Mouse (Mus musculus) myocyte (in vitro differentiated cells): Measurements from ENCODE around the gene Nelfa.

Source experiments
- CEBPB ChIP-seq: IDR thresholded peaks from 2 replicates; pipeline ENCODE4 v1.6.1; 2011; ENCODE audit warnings: mild to moderate bottlenecking, moderate library complexity; ENCODE audit not compliant: poor library complexity, insufficient read depth, severe bottlenecking
- E2F4 ChIP-seq: IDR thresholded peaks from one replicate; pipeline ENCODE4 v1.6.1; 2011; ENCODE audit warnings: mild to moderate bottlenecking, control low read depth, moderate library complexity; ENCODE audit not compliant: insufficient read depth
- MAX ChIP-seq: IDR thresholded peaks from one replicate; pipeline ENCODE4 v1.6.1; 2011; ENCODE audit warnings: low read depth, mild to moderate bottlenecking, control low read depth
- MYOD1 ChIP-seq, 3 experiments: IDR thresholded peaks; one replicate each; pipeline ENCODE4 v1.6.1; 2011; ENCODE audit warnings: control low read depth in 2 of 3, low read depth in 2 of 3, mild to moderate bottlenecking in 2 of 3, moderate library complexity in 1 of 3; ENCODE audit not compliant: insufficient read length in 2 of 3, control insufficient read depth in 1 of 3
- MYOG ChIP-seq, 3 experiments: IDR thresholded peaks; one replicate each; pipeline ENCODE4 v1.6.1; 2011; ENCODE audit warnings: control low read depth in 2 of 3, low read depth in 2 of 3, mild to moderate bottlenecking in 2 of 3; ENCODE audit not compliant: insufficient read length in 2 of 3, control insufficient read depth in 1 of 3, insufficient read depth in 1 of 3
- POLR2A ChIP-seq: IDR thresholded peaks from one replicate; pipeline ENCODE4 v1.6.1; 2011; ENCODE audit warnings: low read depth, mild to moderate bottlenecking, control low read depth, moderate library complexity; ENCODE audit not compliant: insufficient read length
- POLR2AphosphoS2 ChIP-seq: IDR thresholded peaks from one replicate; pipeline ENCODE4 v1.6.1; 2011; ENCODE audit warnings: low read depth, control low read depth; ENCODE audit not compliant: insufficient read length
- REST ChIP-seq: IDR thresholded peaks from one replicate; pipeline ENCODE4 v1.6.1; 2011; ENCODE audit warnings: mild to moderate bottlenecking, control low read depth, moderate library complexity; ENCODE audit not compliant: insufficient read depth, insufficient read length
- SRF ChIP-seq: IDR thresholded peaks from one replicate; pipeline ENCODE4 v1.6.1; 2011; ENCODE audit warnings: low read depth; ENCODE audit not compliant: control insufficient read depth, insufficient read length
- TCF12 ChIP-seq: IDR thresholded peaks from one replicate; pipeline ENCODE4 v1.6.1; 2011; ENCODE audit warnings: mild to moderate bottlenecking, control low read depth; ENCODE audit not compliant: poor library complexity, insufficient read depth, severe bottlenecking
- TCF3 ChIP-seq: IDR thresholded peaks from one replicate; pipeline ENCODE4 v1.6.1; 2011; ENCODE audit warnings: low read depth, control low read depth; ENCODE audit not compliant: insufficient read length
- USF1 ChIP-seq: IDR thresholded peaks from one replicate; pipeline ENCODE4 v1.6.1; 2011; ENCODE audit warnings: low read depth, mild to moderate bottlenecking, control low read depth, moderate library complexity

- TF ChIP-seq REST: no peak
- TF ChIP-seq MAX: no peak
- no peak for TF ChIP-seq MYOD1 (IDR thresholded peaks at IDR 0.05; ENCODE audit: control insufficient read depth in 1 of 3, insufficient read length in 2 of 3, low read depth in 2 of 3)
- no peak for TF ChIP-seq POLR2A
- no peak for TF ChIP-seq POLR2AphosphoS2
- TF ChIP-seq CEBPB: no peak
- no peak for TF ChIP-seq TCF3
- no peak for TF ChIP-seq TCF12
- TF ChIP-seq E2F4: no peak
- TF ChIP-seq MYOG (IDR thresholded peaks at IDR 0.05; ENCODE audit: control insufficient read depth in 1 of 3, insufficient read depth in 1 of 3, insufficient read length in 2 of 3, low read depth in 2 of 3): no peak
- TF ChIP-seq USF1: no peak
- no peak for TF ChIP-seq SRF
These were observed 40.1 kb upstream of the Nelfa start for GRCm38 (mm10) chr5:33976267-33976666.
